Mouse (Mus musculus): Measurements from ENCODE around the gene Tmem41b. TPM values are rescaled to one million over a fixed set of nuclear protein-coding genes. Genes with fewer than 3 reads are reported as not detected.

The Tmem41b gene
- polyA plus RNA-seq, 1 experiment: 8.0 TPM

GRCm38 (mm10) chr7:109924965-109925364 is 61.8 kb downstream of the Tmem41b start:
- no peak for DNase-seq (ENCODE audit: low read depth in 1 of 2, low spot score in 2 of 2)
- peaks cover 11% of the 10 kb centered on the region; the same call in 1 of the 2 replicates for H3K36me3 ChIP-seq (ENCODE audit: control insufficient read depth, insufficient read depth, low read length)
- H3K27me3 ChIP-seq (ENCODE audit: control insufficient read depth, insufficient read depth, low read length): no peaks in the 10 kb centered on the region
- TF ChIP-seq CTCF (IDR thresholded peaks at IDR 0.05; ENCODE audit: extremely low read depth, insufficient read depth, insufficient read length, insufficient replicate concordance) (no peak), POLR2A (IDR thresholded peaks at IDR 0.05; ENCODE audit: low read depth, low read length) (no peak)
- 88% methylated on average over 2 of the region's 2 CpGs for WGBS
- H3K27ac ChIP-seq (ENCODE audit: insufficient read depth, low read length): no peak overlapping the region
- H3K4me1 ChIP-seq (ENCODE audit: control insufficient read depth, insufficient read depth, insufficient read length): no peaks in the 10 kb centered on the region
- H3K4me3 ChIP-seq (ENCODE audit: extremely low read depth, insufficient read depth, insufficient read length): no peak overlapping the region

DNA sequence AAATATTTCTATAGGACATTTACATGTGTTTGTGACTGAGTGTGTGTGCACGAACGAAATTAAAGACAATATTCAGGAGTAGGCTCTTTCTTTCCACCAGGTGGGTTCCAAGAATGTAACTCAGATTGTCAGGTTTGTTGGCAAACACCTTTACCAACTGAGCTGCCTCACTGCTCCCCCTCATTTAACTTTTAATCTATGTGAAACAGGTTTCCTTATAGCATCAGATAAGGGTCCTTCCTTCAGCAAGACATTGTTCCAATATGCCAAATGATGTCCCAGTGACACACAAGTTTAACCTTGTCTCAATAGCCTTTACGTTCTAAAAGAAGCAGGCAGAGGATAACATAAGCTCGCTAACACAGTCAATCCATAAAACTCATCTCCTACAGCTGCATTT is 63.8 kb downstream of the Tmem41b start:
- H3K36me3 ChIP-seq (ENCODE audit: control insufficient read depth, insufficient read depth, low read length): peaks cover 16% of the 10 kb centered on the region
- DNase-seq (ENCODE audit: low read depth in 1 of 2, low spot score in 2 of 2): no peak
- no peak overlapping the region for H3K4me3 ChIP-seq (ENCODE audit: extremely low read depth, insufficient read depth, insufficient read length)
- H3K27me3 ChIP-seq (ENCODE audit: control insufficient read depth, insufficient read depth, low read length): no peaks in the 10 kb centered on the region
- no peaks in the 10 kb centered on the region for H3K4me1 ChIP-seq (ENCODE audit: control insufficient read depth, insufficient read depth, insufficient read length)
- WGBS: 91% methylated on average over 4 of the region's 4 CpGs
- TF ChIP-seq CTCF (IDR thresholded peaks at IDR 0.05; ENCODE audit: extremely low read depth, insufficient read depth, insufficient read length, insufficient replicate concordance) (no peak), POLR2A (IDR thresholded peaks at IDR 0.05; ENCODE audit: low read depth, low read length) (no peak)
- H3K27ac ChIP-seq (ENCODE audit: insufficient read depth, low read length): no peak overlapping the region

Other genes starting within 250 kb of the Tmem41b start
- 18.3 and 24.5 TPM in 2 replicates for gene Tmem9b, start 234.1 kb downstream of the Tmem41b start, polyA plus RNA-seq (2012; rRNA removed)
- gene Nrip3, start 204.9 kb downstream of the Tmem41b start, polyA plus RNA-seq (2012; rRNA removed): 0.38 and 0.67 TPM in 2 replicates
- 0.21 and 0.22 TPM in 2 replicates for gene Scube2, start 121.2 kb downstream of the Tmem41b start, polyA plus RNA-seq (2012; rRNA removed)
- 49.8 and 57.1 TPM in 2 replicates for gene Dennd5a, start 26.5 kb downstream of the Tmem41b start, polyA plus RNA-seq (2012; rRNA removed)
- 16.3 and 22.3 TPM in 2 replicates for gene Ipo7, start 31.3 kb upstream of the Tmem41b start, polyA plus RNA-seq (2012; rRNA removed)
- 14.9 and 15.6 TPM in 2 replicates for gene Zfp143, start 74.3 kb upstream of the Tmem41b start, polyA plus RNA-seq (2012; rRNA removed)
- 3.9 and 5.8 TPM in 2 replicates for gene Wee1, start 135.1 kb upstream of the Tmem41b start, polyA plus RNA-seq (2012; rRNA removed)
- 69.7 and 79.4 TPM in 2 replicates for gene Swap70, start 234.8 kb upstream of the Tmem41b start, polyA plus RNA-seq (2012; rRNA removed)

Data from spleen, adult 2 months (tissue).